Mouse (Mus musculus) liver, embryonic 18 days (tissue): ENCODE measurements around the gene Gm6309. TPM values are rescaled to one million over a fixed set of nuclear protein-coding genes. Genes with fewer than 3 reads are reported as not detected.

Experiments
- polyA plus RNA-seq: library from polyadenylated mRNA; depleted of rRNA; stranded (reverse); fragments of >200 nt; gene quantifications from 2 replicates; pipeline ENCODE4 v1.2.3, GENCODE M21; 2012; rRNA removed

Gm6309 gene
- not detected in 2 replicates for polyA plus RNA-seq

DNA sequence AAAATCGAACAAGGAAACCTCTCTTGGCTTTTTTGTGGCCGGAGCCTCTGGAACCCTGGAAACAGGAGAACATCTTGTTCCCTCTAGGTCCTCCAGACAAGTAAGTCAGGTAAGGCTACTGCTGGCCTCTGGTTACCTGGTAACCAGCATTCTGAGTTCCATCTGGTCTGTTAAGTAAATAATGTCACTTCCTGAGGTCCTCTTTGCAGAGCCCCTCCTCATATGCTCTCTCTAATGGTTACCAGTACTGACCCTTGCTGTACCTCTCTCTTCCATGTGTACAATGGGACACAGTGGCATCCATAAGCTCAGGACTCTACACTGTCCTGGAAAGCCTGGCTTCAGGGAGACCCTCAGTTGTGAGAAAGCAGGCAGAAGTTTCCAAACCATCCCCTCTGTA is at the start of gene Gm6309:
Gene Gm6309 (minus strand): TSS at position 101 of the 400 bp plus-strand sequence.

GRCm38 (mm10) chr5:146185204-146185603 is 14.7 kb upstream of the Gm6309 start, which contains the start of gene 1700001J03Rik:
Gene 1700001J03Rik, minus strand, starts transcription at chr5:146185304.

DNA sequence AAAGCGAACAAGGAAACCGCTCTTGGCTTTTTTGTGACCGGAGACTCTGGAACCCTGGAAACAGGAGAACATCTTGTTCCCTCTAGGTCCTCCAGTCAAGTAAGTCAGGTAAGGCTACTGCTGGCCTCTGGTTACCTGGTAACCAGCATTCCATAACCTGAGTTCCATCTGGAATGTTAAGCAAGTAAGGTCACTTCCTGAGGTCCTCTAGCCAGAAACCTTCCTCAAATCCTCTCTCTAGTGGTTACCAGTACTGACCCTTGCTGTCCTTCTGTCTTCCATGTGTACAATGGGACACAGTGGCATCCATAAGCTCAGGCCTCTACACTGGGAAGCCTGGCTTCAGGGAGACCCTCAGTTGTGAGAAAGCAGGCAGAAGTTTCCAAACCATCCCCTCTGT is 10.1 kb downstream of the Gm6309 start, which contains the start of gene Gm5565:
Gene Gm5565 (minus strand): TSS at position 101 of the 400 bp plus-strand sequence.

Other genes starting within 250 kb of the Gm6309 start
- gene Cyp3a25, start 161.1 kb downstream of the Gm6309 start, polyA plus RNA-seq: 11.1 and 22.8 TPM in 2 replicates
- 0.12 and 0.26 TPM in 2 replicates for gene Cyp3a59, start 91.5 kb downstream of the Gm6309 start, polyA plus RNA-seq
- gene Gm5565, start 10.2 kb downstream of the Gm6309 start, polyA plus RNA-seq: not detected in 2 replicates
- 0.18 and 0.26 TPM in 2 replicates for gene 1700001J03Rik, start 14.6 kb upstream of the Gm6309 start, polyA plus RNA-seq
- gene Rnf6, start 50.8 kb upstream of the Gm6309 start, polyA plus RNA-seq: 16.2 and 17.1 TPM in 2 replicates
- 31.9 and 37.3 TPM in 2 replicates for gene Cdk8, start 60.5 kb upstream of the Gm6309 start, polyA plus RNA-seq
- 0.05 TPM in 2 replicates for gene Wasf3, start 214.3 kb upstream of the Gm6309 start, polyA plus RNA-seq